Mouse (Mus musculus) MEL (cell line): Measurements from ENCODE around the gene Slc35b2.

Experiments used
- EP300 ChIP-seq, 2 experiments: IDR thresholded peaks; 2 replicates each; pipeline ENCODE4 v1.6.1; 2011; ENCODE audit warnings: improper control_type of control experiment in 2 of 2, low read length in 2 of 2, low read depth in 1 of 2, mild to moderate bottlenecking in 1 of 2
- ETS1 ChIP-seq: IDR thresholded peaks from 2 replicates; pipeline ENCODE4 v1.6.1; 2012; ENCODE audit warnings: low read depth, mild to moderate bottlenecking, inconsistent platforms, low read length, improper control_type of control experiment, moderate library complexity
- NELFE ChIP-seq: IDR thresholded peaks from 2 replicates; pipeline ENCODE4 v1.6.1; 2011; ENCODE audit warnings: low read depth, low read length, improper control_type of control experiment
- POLR2A ChIP-seq, 2 experiments: IDR thresholded peaks; 2 replicates each; pipeline ENCODE4 v1.6.1; 2011 to 2012; ENCODE audit warnings: low read length in 2 of 2, mild to moderate bottlenecking in 2 of 2, control low read depth in 1 of 2, improper control_type of control experiment in 1 of 2, low read depth in 1 of 2, moderate library complexity in 1 of 2; ENCODE audit not compliant: control insufficient read depth in 1 of 2, insufficient read depth in 1 of 2, poor library complexity in 1 of 2
- SMC3 ChIP-seq: IDR thresholded peaks from 2 replicates; pipeline ENCODE4 v1.6.1; 2011; ENCODE audit warnings: low read depth, low read length, improper control_type of control experiment
- UBTF ChIP-seq: IDR thresholded peaks from 2 replicates; pipeline ENCODE4 v1.6.1; 2012; ENCODE audit warnings: low read depth, mild to moderate bottlenecking, inconsistent platforms, low read length, improper control_type of control experiment, moderate library complexity, borderline replicate concordance; ENCODE audit not compliant: insufficient read depth

- no peak for TF ChIP-seq SMC3
- TF ChIP-seq EP300 (IDR thresholded peaks at IDR 0.05; ENCODE audit: low read depth in 1 of 2, low read length in 2 of 2), result no peak
- TF ChIP-seq NELFE, result no peak
- no peak for TF ChIP-seq POLR2A (IDR thresholded peaks at IDR 0.05; ENCODE audit: control insufficient read depth in 1 of 2, insufficient read depth in 1 of 2, low read depth in 1 of 2, low read length in 2 of 2, poor library complexity in 1 of 2)
- no peak for TF ChIP-seq UBTF
- no peak for TF ChIP-seq ETS1
Measured at GRCm38 (mm10) chr17:45515806-45516205, 47.9 kb upstream of the Slc35b2 start.
